Mouse (Mus musculus): ENCODE measurements around the gene Hnrnph3. TPM values are rescaled to one million over a fixed set of nuclear protein-coding genes. Genes with fewer than 3 reads are reported as not detected.
A peak's percentile ranks its signal among the peaks of the same experiment; 100 is the strongest.

Gene Hnrnph3
- polyA plus RNA-seq, 1 experiment = 25.0 TPM

DNA sequence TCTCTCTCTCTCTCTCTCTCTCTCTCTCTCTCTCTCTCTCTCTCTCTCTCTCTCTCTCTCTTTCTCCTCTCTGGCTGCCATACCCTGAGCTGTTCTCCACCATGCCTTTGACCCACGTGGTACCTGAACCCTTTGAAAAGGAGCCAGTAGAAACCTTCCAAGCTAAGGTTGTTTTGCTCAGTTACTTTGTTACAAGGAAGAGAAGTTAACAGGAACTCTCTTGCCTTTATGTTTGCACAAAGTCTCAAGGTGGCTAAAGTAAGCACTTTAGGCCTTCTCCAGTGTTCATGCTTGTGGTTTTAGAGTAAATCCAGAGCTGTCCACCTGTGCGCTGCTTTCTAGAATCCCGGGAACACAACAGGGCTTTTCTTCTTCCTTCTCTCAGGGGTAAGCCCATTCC is 8.2 kb upstream of the Hnrnph3 start:
- Histone ChIP-seq H3K36me3 (ENCODE audit: control insufficient read depth, insufficient read depth, low read length) (no peaks in the 10 kb centered on the region), H3K4me1 (ENCODE audit: control insufficient read depth, insufficient read depth, low read length) (no peaks in the 10 kb centered on the region), H3K4me3 (ENCODE audit: insufficient read depth, low read depth, low read length) (no peak overlapping the region), H3K27me3 (replicated peaks; ENCODE audit: control insufficient read depth, insufficient read depth, low read length) (no peaks in the 10 kb centered on the region), H3K27ac (ENCODE audit: insufficient read depth, low read depth, low read length) (no peak overlapping the region)
- TF ChIP-seq CTCF (conservative IDR thresholded peaks at IDR 0.05; ENCODE audit: insufficient read depth, insufficient read length, low read depth, low read length) = no peak
- TF ChIP-seq POLR2A (IDR thresholded peaks at IDR 0.05; ENCODE audit: low read depth, low read length) = no peak
- WGBS = 80% methylated on average over 3 of the region's 3 CpGs
- no peak for DNase-seq

DNA sequence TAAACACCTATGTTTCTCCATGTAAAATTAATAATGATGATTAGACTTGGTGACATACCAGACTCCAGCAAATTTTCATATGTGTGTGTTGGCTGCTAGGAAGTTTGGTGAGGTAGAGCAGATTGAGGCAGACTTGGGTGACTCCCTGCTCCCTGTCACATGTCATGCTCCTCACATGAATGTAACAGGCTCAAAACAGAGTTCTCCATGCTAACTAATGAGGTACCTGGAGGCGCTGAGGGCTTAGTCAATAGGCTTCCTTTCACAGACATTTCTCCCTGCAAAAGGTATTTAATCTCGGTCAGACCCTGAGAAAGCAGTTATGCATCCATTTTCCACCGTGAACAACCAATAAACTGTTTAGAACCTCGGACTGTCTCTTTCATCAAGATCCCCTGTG is 4.4 kb upstream of the Hnrnph3 start:
- H3K27me3 ChIP-seq (replicated peaks; ENCODE audit: control insufficient read depth, insufficient read depth, low read length) = no peaks in the 10 kb centered on the region
- TF ChIP-seq CTCF (conservative IDR thresholded peaks at IDR 0.05; ENCODE audit: insufficient read depth, insufficient read length, low read depth, low read length) (no peak), POLR2A (IDR thresholded peaks at IDR 0.05; ENCODE audit: low read depth, low read length) (no peak)
- H3K27ac ChIP-seq (ENCODE audit: insufficient read depth, low read depth, low read length) = no peak overlapping the region
- no peak for DNase-seq
- 88% methylated on average over 4 of the region's 4 CpGs for WGBS
- H3K4me1 ChIP-seq (ENCODE audit: control insufficient read depth, insufficient read depth, low read length) = no peaks in the 10 kb centered on the region; the same call in 1 of the 2 replicates
- H3K4me3 ChIP-seq (ENCODE audit: insufficient read depth, low read depth, low read length) = no peak overlapping the region
- H3K36me3 ChIP-seq (ENCODE audit: control insufficient read depth, insufficient read depth, low read length) = no peaks in the 10 kb centered on the region

DNA sequence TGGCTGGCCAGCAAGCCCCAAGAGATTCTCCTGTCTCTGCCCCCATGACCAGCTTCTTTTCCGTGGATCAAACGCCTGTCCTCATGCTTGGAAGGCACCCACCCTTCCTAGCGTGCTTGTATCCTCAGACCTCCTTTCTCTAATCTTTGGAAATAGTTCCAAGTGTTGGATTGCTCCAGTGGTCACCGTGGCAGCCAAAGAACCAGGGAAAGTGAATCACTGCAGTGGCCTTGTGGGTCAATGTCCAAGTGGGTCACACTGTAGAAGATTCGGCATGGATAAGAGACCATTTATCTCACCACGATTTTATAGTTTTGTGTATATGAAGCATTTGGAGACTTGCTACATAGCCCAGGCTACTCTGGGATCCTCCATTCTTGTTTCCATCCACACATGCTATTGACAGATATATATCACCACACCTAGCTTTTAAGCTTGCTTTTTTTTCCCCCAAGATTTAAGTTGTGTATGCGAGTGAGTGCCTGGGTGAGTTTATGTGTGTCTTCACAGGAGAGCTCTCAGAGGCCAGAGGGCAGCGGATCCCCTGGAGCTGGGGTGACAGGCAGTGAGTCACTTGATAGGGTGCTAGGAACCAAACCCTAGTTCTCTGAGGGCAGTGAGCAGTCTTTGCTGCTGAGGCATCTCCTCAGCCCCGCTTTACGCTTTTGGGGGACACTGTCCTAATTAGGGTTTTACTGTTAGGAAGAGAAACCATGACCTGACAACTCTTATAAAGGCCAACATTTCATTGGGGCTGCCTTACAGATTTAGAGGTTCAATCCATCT is 3.6 kb upstream of the Hnrnph3 start:
- no peak for DNase-seq
- whole genome bisulfite sequencing = 81% methylated on average over 10 of the region's 10 CpGs
- Histone ChIP-seq H3K36me3 (ENCODE audit: control insufficient read depth, insufficient read depth, low read length) (no peaks in the 10 kb centered on the region), H3K4me1 (ENCODE audit: control insufficient read depth, insufficient read depth, low read length) (no peaks in the 10 kb centered on the region; the same call in 1 of the 2 replicates), H3K4me3 (ENCODE audit: insufficient read depth, low read depth, low read length) (no peak overlapping the region), H3K27ac (ENCODE audit: insufficient read depth, low read depth, low read length) (no peak overlapping the region), H3K27me3 (replicated peaks; ENCODE audit: control insufficient read depth, insufficient read depth, low read length) (no peaks in the 10 kb centered on the region)
- TF ChIP-seq POLR2A (IDR thresholded peaks at IDR 0.05; ENCODE audit: low read depth, low read length) (no peak), CTCF (conservative IDR thresholded peaks at IDR 0.05; ENCODE audit: insufficient read depth, insufficient read length, low read depth, low read length) (no peak)

DNA sequence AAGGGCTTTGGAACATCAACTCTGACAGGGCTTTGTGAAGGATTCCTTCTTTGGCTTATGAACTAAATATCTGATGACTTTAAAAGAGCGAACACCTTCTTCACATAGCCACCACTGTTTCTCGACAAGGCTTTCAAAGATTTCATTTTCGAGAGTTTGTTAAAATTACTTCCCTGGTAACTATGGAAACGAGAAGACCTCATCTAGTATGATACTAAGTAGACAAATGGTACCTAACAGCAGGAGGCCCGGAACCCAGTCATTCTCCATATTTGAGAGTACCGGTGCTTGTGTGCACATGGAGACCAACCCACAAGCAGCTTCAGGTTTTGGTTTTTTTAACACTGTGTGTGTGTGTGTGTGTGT is 2.8 kb upstream of the Hnrnph3 start:
- H3K4me3 ChIP-seq (ENCODE audit: insufficient read depth, low read depth, low read length) = no peak overlapping the region
- H3K27ac ChIP-seq (ENCODE audit: insufficient read depth, low read depth, low read length) = peak overlapping the region; percentile 57; the same call in 1 of the 2 replicates
- no peaks in the 10 kb centered on the region for H3K27me3 ChIP-seq (replicated peaks; ENCODE audit: control insufficient read depth, insufficient read depth, low read length)
- WGBS = 91% methylated on average over 6 of the region's 6 CpGs
- H3K4me1 ChIP-seq (ENCODE audit: control insufficient read depth, insufficient read depth, low read length) = peaks cover 3% of the 10 kb centered on the region; the same call in 1 of the 2 replicates
- no peak for DNase-seq
- TF ChIP-seq CTCF (conservative IDR thresholded peaks at IDR 0.05; ENCODE audit: insufficient read depth, insufficient read length, low read depth, low read length) (no peak), POLR2A (IDR thresholded peaks at IDR 0.05; ENCODE audit: low read depth, low read length) (no peak)
- no peaks in the 10 kb centered on the region for H3K36me3 ChIP-seq (ENCODE audit: control insufficient read depth, insufficient read depth, low read length)

DNA sequence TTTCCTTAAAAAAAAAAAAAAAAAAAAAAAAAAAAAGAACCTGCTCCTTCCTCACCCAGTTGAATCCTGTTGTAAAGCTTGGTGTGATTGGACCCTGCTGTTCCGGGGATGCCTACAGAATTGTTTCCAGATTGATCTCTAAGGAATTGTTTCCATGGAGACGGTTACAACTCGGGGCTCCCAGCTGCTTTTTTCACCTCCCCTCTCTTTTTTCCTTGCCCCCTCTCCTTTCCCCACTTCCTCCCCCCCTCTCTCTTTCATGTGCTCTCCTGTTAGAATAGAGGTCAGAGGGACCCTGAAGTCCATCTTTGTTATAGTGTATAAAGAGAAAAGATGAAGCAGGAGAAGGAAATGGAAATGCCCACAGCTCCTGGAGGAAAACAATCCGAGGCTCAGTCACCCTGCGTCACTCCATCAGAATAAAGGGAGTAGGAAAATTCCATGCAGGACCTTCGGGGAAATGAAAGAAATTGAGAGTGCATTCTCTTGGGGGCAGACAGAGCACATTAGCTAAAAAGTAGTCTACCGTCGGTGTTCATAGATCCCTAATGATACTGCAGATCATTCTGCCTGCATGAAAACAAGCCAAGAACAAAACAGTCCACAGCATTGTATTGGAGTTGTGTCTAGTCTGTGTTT is 2.3 kb upstream of the Hnrnph3 start:
- H3K27ac ChIP-seq (ENCODE audit: insufficient read depth, low read depth, low read length) = peak overlapping the region; percentile 57; the same call in 1 of the 2 replicates

DNA sequence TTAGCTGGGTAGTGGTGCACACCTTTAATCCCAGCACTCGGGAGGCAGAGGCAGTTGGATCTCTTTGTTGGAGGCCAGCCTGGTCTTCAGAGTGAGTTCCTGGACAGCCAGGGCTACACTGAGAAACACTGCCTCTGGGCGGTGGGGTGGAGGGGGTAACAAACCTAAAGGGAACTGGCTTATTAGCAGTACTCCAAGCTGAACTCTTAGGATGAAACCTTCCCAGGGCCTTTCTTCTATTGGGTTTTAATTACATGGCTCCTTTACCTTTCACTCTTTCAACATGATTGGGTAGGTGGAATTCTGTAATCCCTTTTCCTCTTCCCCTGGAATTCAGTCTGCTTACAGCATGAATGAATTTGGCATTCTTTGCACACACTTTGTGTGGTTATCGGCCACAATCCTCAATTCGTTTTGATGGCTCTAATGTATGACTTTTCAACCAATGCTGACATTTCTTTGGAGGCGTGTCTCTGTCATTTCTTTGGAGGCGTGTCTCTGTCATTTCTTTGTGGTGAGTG is 1.5 kb upstream of the Hnrnph3 start:
- Histone ChIP-seq H3K27me3 (replicated peaks; ENCODE audit: control insufficient read depth, insufficient read depth, low read length) (no peaks in the 10 kb centered on the region), H3K27ac (ENCODE audit: insufficient read depth, low read depth, low read length) (peak overlapping the region; percentile 37), H3K36me3 (ENCODE audit: control insufficient read depth, insufficient read depth, low read length) (no peaks in the 10 kb centered on the region), H3K4me1 (ENCODE audit: control insufficient read depth, insufficient read depth, low read length) (peaks cover 6% of the 10 kb centered on the region), H3K4me3 (ENCODE audit: insufficient read depth, low read depth, low read length) (no peak overlapping the region)
- no peak for TF ChIP-seq POLR2A (IDR thresholded peaks at IDR 0.05; ENCODE audit: low read depth, low read length)
- TF ChIP-seq CTCF (conservative IDR thresholded peaks at IDR 0.05; ENCODE audit: insufficient read depth, insufficient read length, low read depth, low read length) = no peak
- 48% methylated on average over 6 of the region's 6 CpGs for WGBS
- peak; percentile 20 for DNase-seq

More for the DNA sequence above, 2.3 kb upstream of the Hnrnph3 start:
- no peak overlapping the region for H3K4me3 ChIP-seq (ENCODE audit: insufficient read depth, low read depth, low read length)
- no peak for DNase-seq
- H3K36me3 ChIP-seq (ENCODE audit: control insufficient read depth, insufficient read depth, low read length) = no peaks in the 10 kb centered on the region
- H3K4me1 ChIP-seq (ENCODE audit: control insufficient read depth, insufficient read depth, low read length) = peaks cover 4% of the 10 kb centered on the region
- TF ChIP-seq CTCF (conservative IDR thresholded peaks at IDR 0.05; ENCODE audit: insufficient read depth, insufficient read length, low read depth, low read length) (no peak), POLR2A (IDR thresholded peaks at IDR 0.05; ENCODE audit: low read depth, low read length) (no peak)
- 47% methylated on average over 8 of the region's 8 CpGs for WGBS
- no peaks in the 10 kb centered on the region for H3K27me3 ChIP-seq (replicated peaks; ENCODE audit: control insufficient read depth, insufficient read depth, low read length)

DNA sequence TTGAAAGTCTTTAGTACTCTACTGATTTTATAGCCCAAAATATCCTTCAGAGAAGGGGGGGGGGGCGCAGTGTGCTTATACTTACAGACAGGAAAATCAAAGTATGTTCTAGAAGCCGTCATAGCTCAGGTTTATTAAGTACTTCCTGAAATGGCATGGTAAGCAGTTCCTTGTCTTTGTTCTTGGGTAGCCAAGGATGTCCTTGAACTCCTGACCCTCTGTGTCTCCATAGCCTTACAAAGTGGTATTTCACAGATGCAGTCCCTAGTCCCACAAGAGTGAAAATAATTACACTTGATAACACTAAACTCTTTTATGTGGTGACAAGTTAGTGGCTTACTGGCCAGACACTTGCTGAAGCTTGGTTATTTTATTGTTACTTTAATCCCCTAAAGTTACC is 999 bp upstream of the Hnrnph3 start:
- H3K4me3 ChIP-seq (ENCODE audit: insufficient read depth, low read depth, low read length) = peak overlapping the region; percentile 60
- 25% methylated on average over 2 of the region's 2 CpGs for WGBS

More for the DNA sequence above, 999 bp upstream of the Hnrnph3 start:
- Histone ChIP-seq H3K4me1 (ENCODE audit: control insufficient read depth, insufficient read depth, low read length) (peaks cover 6% of the 10 kb centered on the region), H3K27ac (ENCODE audit: insufficient read depth, low read depth, low read length) (peak overlapping the region; percentile 89), H3K36me3 (ENCODE audit: control insufficient read depth, insufficient read depth, low read length) (no peaks in the 10 kb centered on the region), H3K27me3 (replicated peaks; ENCODE audit: control insufficient read depth, insufficient read depth, low read length) (no peaks in the 10 kb centered on the region)
- DNase-seq = peak; percentile 27
- no peak for TF ChIP-seq POLR2A (IDR thresholded peaks at IDR 0.05; ENCODE audit: low read depth, low read length)
- TF ChIP-seq CTCF (conservative IDR thresholded peaks at IDR 0.05; ENCODE audit: insufficient read depth, insufficient read length, low read depth, low read length) = no peak
